ENCODE assay signal across 12 mouse cellular contexts in the genomic region with DNA sequence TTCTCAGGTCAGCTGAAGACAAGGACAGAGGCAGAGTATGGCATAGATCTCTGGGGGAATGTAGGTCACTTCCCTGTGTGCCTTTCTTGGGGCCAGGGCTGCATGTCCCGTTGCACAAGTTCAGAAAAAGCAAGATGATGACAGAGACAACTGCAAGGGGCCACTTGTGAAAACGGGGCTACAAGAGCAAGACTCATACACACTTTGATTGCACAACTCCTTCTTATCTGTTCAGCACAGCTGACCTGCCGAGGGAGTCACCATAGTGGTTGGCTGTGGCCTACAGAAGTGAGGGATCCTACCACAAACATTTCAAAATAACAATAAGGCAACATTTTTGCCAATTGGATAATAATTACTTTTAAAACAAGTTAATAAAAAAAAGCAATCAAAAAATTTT. TPM values are rescaled to one million over a fixed set of nuclear protein-coding genes. Genes with fewer than 3 reads are reported as not detected.
DNase-seq lines count a peak whose midpoint lies in the region; ATAC-seq and TF ChIP-seq lines count a peak whose summit lies in the region.
"Had no signal": no experiment of that assay in that cellular context is flagged by ENCODE, and none has a peak within 500 bp of the region (broad histone marks: within the 10 kb centered on the region; RNA-seq: fewer than 3 reads in every experiment).

No protein-coding gene starts in this region.

- peak; percentile 59; the same call in 1 of the 2 replicates for ATAC-seq in stomach, embryonic 14.5 days (ENCODE audit: insufficient number of reproducible peaks, insufficient read depth, low FRiP score, low read depth)
- ATAC-seq in stomach, postnatal 0 days (ENCODE audit: low FRiP score, low TSS enrichment) = no peak
- peak; percentile 74 for ATAC-seq in liver, postnatal 0 days
- peak; percentile 76; the same call in 1 of the 2 replicates for ATAC-seq in stomach, embryonic 15.5 days (ENCODE audit: insufficient read depth, low FRiP score, low read depth)

- H3K27me3 ChIP-seq in stomach, embryonic 14.5 days (ENCODE audit: control insufficient read depth, insufficient read depth, low read length) = no peaks in the 10 kb centered on the region
- no peaks in the 10 kb centered on the region for H3K27me3 ChIP-seq in stomach, postnatal 0 days (ENCODE audit: control insufficient read depth, insufficient read depth, low read length)
- no peaks in the 10 kb centered on the region for H3K27me3 ChIP-seq in erythroblast, embryonic 14.5 days (ENCODE audit: control insufficient read depth)
- H3K27me3 ChIP-seq in liver, postnatal 0 days (ENCODE audit: insufficient read depth, low read length) = no peaks in the 10 kb centered on the region
- H3K27me3 ChIP-seq in stomach, embryonic 15.5 days (replicated peaks) = no peaks in the 10 kb centered on the region

- no peaks in the 10 kb centered on the region for H3K36me3 ChIP-seq in stomach, embryonic 14.5 days (ENCODE audit: control insufficient read depth, insufficient read depth, low read length)
- H3K36me3 ChIP-seq in stomach, postnatal 0 days (ENCODE audit: control insufficient read depth, insufficient read depth, low read length) = no peaks in the 10 kb centered on the region
- H3K36me3 ChIP-seq in erythroblast, embryonic 14.5 days (ENCODE audit: control insufficient read depth) = no peaks in the 10 kb centered on the region
- no peaks in the 10 kb centered on the region for H3K36me3 ChIP-seq in liver, postnatal 0 days (replicated peaks; ENCODE audit: insufficient read depth, low read length)
- no peaks in the 10 kb centered on the region for H3K36me3 ChIP-seq in stomach, embryonic 15.5 days

- H3K4me1 ChIP-seq in stomach, embryonic 14.5 days (ENCODE audit: control insufficient read depth, insufficient read depth, low read length) = 0 out of 2 replicates have a peak, but pooled peaks cover 3% of the 10 kb centered on the region
- H3K4me1 ChIP-seq in stomach, postnatal 0 days (replicated peaks; ENCODE audit: control insufficient read depth, insufficient read depth) = no peaks in the 10 kb centered on the region
- H3K4me1 ChIP-seq in erythroblast, embryonic 14.5 days (ENCODE audit: control insufficient read depth) = peaks cover 62% of the 10 kb centered on the region
- H3K4me1 ChIP-seq in liver, postnatal 0 days (ENCODE audit: insufficient read depth) = peaks cover 56% of the 10 kb centered on the region
- peaks cover 3% of the 10 kb centered on the region; the same call in 1 of the 2 replicates for H3K4me1 ChIP-seq in stomach, embryonic 15.5 days

- no peak overlapping the region for H3K4me3 ChIP-seq in stomach, embryonic 14.5 days (ENCODE audit: low read depth, low read length)
- no peak overlapping the region for H3K4me3 ChIP-seq in stomach, postnatal 0 days (ENCODE audit: low read depth, low read length)
- peak overlapping the region; percentile 52 for H3K4me3 ChIP-seq in erythroblast, embryonic 14.5 days (replicated peaks)
- no peak overlapping the region for H3K4me3 ChIP-seq in liver, postnatal 0 days (ENCODE audit: low read depth, low read length)
- H3K4me3 ChIP-seq in stomach, embryonic 15.5 days (replicated peaks) = no peak overlapping the region

- no peak for TF ChIP-seq EP300 in stomach, postnatal 0 days (optimal IDR thresholded peaks at IDR 0.05)
- peak; percentile 96 for TF ChIP-seq EP300 in liver, postnatal 0 days (IDR thresholded peaks at IDR 0.05; ENCODE audit: low read depth)

- H3K4me2 ChIP-seq in stomach, embryonic 14.5 days (replicated peaks; ENCODE audit: low read depth, low read length) = no peak overlapping the region
- no peak overlapping the region for H3K4me2 ChIP-seq in stomach, postnatal 0 days (replicated peaks; ENCODE audit: low read depth)
- peak overlapping the region; percentile 66 for H3K4me2 ChIP-seq in liver, postnatal 0 days (ENCODE audit: low read depth, low read length)
- H3K4me2 ChIP-seq in stomach, embryonic 15.5 days = no peak overlapping the region
- H3K4me2 ChIP-seq: hindbrain, embryonic 14.5 days had no signal

- no peak for TF ChIP-seq CTCF in stomach, postnatal 0 days (IDR thresholded peaks at IDR 0.05; ENCODE audit: low read depth)
- TF ChIP-seq CTCF in liver, postnatal 0 days (IDR thresholded peaks at IDR 0.05; ENCODE audit: low read depth) = no peak

- 62% methylated on average over 3 of the region's 3 CpGs for WGBS in stomach, embryonic 14.5 days
- WGBS in stomach, postnatal 0 days = 49% methylated on average over 3 of the region's 3 CpGs
- WGBS in liver, postnatal 0 days (ENCODE audit: insufficient replicate concordance) = 3% methylated on average over 3 of the region's 3 CpGs
- 45% methylated on average over 3 of the region's 3 CpGs for WGBS in stomach, embryonic 15.5 days

- H3K27ac ChIP-seq in stomach, embryonic 14.5 days (ENCODE audit: low read length) = no peak overlapping the region
- H3K27ac ChIP-seq in stomach, postnatal 0 days (replicated peaks) = no peak overlapping the region
- peak overlapping the region; percentile 95 for H3K27ac ChIP-seq in liver, postnatal 0 days (ENCODE audit: low read depth)
- H3K27ac ChIP-seq in stomach, embryonic 15.5 days = peak overlapping the region; percentile 21; the same call in 1 of the 2 replicates
- H3K27ac ChIP-seq: hindbrain, embryonic 14.5 days; kidney, postnatal 0 days had no signal

- no peaks in the 10 kb centered on the region for H3K9me3 ChIP-seq in stomach, embryonic 14.5 days (ENCODE audit: control insufficient read depth, low read depth, low read length)
- H3K9me3 ChIP-seq in stomach, postnatal 0 days (ENCODE audit: control insufficient read depth, low read length) = no peaks in the 10 kb centered on the region
- no peaks in the 10 kb centered on the region for H3K9me3 ChIP-seq in erythroblast, embryonic 14.5 days (ENCODE audit: control insufficient read depth, low read length)
- no peaks in the 10 kb centered on the region for H3K9me3 ChIP-seq in liver, postnatal 0 days (ENCODE audit: low read length)
- H3K9me3 ChIP-seq in stomach, embryonic 15.5 days = no peaks in the 10 kb centered on the region

- no peak overlapping the region for H3K9ac ChIP-seq in stomach, embryonic 14.5 days (replicated peaks; ENCODE audit: low read depth, low read length)
- H3K9ac ChIP-seq in stomach, postnatal 0 days (ENCODE audit: low read length) = no peak overlapping the region
- no peak overlapping the region; the same call in 1 of the 2 replicates for H3K9ac ChIP-seq in liver, postnatal 0 days (replicated peaks)
- no peak overlapping the region for H3K9ac ChIP-seq in stomach, embryonic 15.5 days
- H3K9ac ChIP-seq: hindbrain, embryonic 14.5 days had no signal

- DNase-seq in stomach, postnatal 0 days (ENCODE audit: low spot score) = no peak
- peak; percentile 63 for DNase-seq in liver, postnatal 0 days
- no peak for DNase-seq in left cerebral cortex, adult 18-20 months (ENCODE audit: low spot score in 2 of 2)
- no peak for DNase-seq in ovary, postnatal 10 days (ENCODE audit: low spot score)
- DNase-seq in cerebellum, adult 9-11 months = no peak
- DNase-seq: midbrain, embryonic 14.5 days; right cerebral cortex, postnatal 4 days had no signal

RNA-seq across cellular contexts. Expression of gene Rap1gap2, which starts 33.6 kb away (rescaled TPM):
- 5.6 and 6.6 TPM in 2 replicates for polyA plus RNA-seq in stomach, embryonic 14.5 days (2014; fragmentation: Nextera tagmentation; extraction: Ambion mirVana)
- 7.6 and 8.2 TPM in 2 replicates for polyA plus RNA-seq in stomach, postnatal 0 days (2015; fragmentation: Nextera tagmentation; extraction: Ambion mirVana)
- 0.01 and 0.03 TPM in 2 replicates for polyA plus RNA-seq in erythroblast, embryonic 14.5 days (2012)
- 0.75 and 0.84 TPM in 2 replicates for polyA plus RNA-seq in liver, postnatal 0 days (2015; fragmentation: Nextera tagmentation; extraction: Ambion mirVana)
- polyA plus RNA-seq in stomach, embryonic 15.5 days (2015; fragmentation: Nextera tagmentation; extraction: Ambion mirVana) = 13.1 and 21.2 TPM in 2 replicates
- total RNA-seq in left cerebral cortex, adult 18-20 months (2021) = 100 to 1,000 TPM; 175 to 181 TPM

RNA-seq across cellular contexts. Expression of gene Ccdc92b, which starts 42.3 kb away (rescaled TPM):
- 0.61 and 0.86 TPM in 2 replicates for polyA plus RNA-seq in stomach, embryonic 14.5 days (2014; fragmentation: Nextera tagmentation; extraction: Ambion mirVana)
- polyA plus RNA-seq in stomach, postnatal 0 days (2015; fragmentation: Nextera tagmentation; extraction: Ambion mirVana) = 0.55 and 0.62 TPM in 2 replicates
- 5.0 and 5.6 TPM in 2 replicates for polyA plus RNA-seq in erythroblast, embryonic 14.5 days (2012)
- 2.2 and 2.6 TPM in 2 replicates for polyA plus RNA-seq in liver, postnatal 0 days (2015; fragmentation: Nextera tagmentation; extraction: Ambion mirVana)
- polyA plus RNA-seq in stomach, embryonic 15.5 days (2015; fragmentation: Nextera tagmentation; extraction: Ambion mirVana) = 0.63 and 1.5 TPM in 2 replicates
- total RNA-seq in left cerebral cortex, adult 18-20 months (2021) = 10 to 100 TPM; 34.2 to 35.5 TPM

Comparison
In these comparisons a context has a peak if more than half of its experiments do, and no peak if none do; other contexts are left out.
1. H3K27ac ChIP-seq: peak in liver, postnatal 0 days (single experiment) and stomach, embryonic 15.5 days (single experiment); none in stomach, embryonic 14.5 days (single experiment) and stomach, postnatal 0 days (single experiment).